Mouse (Mus musculus) ovary, postnatal 14 days (tissue): ENCODE measurements around the gene Nim1k.
"Not testable (repeated sequence)": the region's sequence is repeated elsewhere in the genome, so short reads cannot be mapped to it uniquely, and the experiment has no call there.

Source experiments
- DNase-seq: peaks from one replicate; pipeline ENCODE4 v3.0.0; 2022; ENCODE audit warnings: low spot score

Gene Nim1k

DNA sequence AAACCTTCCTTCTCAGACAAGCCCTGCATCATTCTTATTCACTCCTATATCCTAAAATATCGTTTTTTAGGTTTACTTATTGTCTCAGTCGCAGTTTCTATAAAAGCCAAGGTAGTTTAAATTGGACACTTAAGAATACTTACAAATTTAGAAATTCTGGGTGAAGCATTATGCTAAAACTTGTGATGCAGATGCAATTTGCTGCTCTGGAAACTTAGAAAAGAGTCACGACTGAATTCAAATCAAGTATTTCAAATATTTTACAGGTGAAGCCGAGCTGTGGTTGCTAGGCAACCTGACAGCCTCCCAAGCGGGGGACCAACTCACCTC, 66.0 kb downstream of the Nim1k start:
- no peak for DNase-seq

- no peak for DNase-seq
Measured at GRCm38 (mm10) chr13:119684416-119685177, 71.1 kb downstream of the Nim1k start.

DNA sequence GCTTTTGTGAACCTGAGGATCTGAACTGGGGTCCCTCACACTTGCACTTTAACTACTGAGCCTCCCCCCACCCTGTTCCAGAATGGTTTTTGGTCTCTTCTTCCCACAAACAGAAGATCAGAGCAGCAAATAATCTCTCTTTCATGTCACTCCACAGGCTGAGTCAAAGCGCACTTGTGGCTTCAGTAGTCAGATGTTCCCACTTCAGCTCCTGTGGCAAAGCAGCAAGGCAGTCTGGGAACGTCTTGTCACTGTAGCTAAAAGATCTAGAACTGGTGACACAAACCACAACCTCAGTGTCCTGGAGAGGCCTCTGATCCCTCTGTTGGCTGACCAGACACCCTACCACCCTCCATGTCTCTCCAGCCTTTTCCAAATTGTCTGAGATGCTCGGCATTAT, 74.5 kb downstream of the Nim1k start:
- no peak for DNase-seq

GRCm38 (mm10) chr13:119679721-119680120, 76.0 kb downstream of the Nim1k start:
- no peak for DNase-seq

DNA sequence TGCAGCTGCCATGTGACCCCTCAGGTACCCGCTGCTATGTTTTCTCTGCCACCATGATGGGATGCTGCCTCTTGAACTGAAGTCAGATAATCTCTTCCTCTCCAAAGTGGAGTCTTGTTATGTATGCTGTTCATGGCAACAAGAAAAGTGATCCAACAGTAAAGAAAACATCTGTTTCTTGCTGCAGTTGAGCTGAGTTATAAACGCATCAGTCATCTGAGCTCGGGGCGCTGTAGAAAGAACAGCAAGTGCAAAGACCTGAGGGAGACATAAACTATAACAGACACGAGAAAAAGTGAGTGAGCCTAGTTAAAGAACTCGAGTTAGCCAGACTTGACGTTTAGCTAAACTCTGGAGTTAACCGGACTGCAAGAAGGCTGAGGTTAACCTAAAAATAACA, 76.9 kb downstream of the Nim1k start:
- no peak for DNase-seq

- DNase-seq = not testable (repeated sequence)
Measured at GRCm38 (mm10) chr13:119661420-119661819, 94.3 kb downstream of the Nim1k start.
